Mouse (Mus musculus) myocyte (in vitro differentiated cells): ENCODE measurements at regions not wholly inside any gene's neighbourhood (a gene's known extent, or its start where the extent isn't known, plus 50 kb on each side); places are given as distances from the start of the nearest gene placed in this dataset.

Source experiments
- H3K27me3 ChIP-seq: one replicate; pipeline ENCODE4 v1.6.1; 2011; ENCODE audit not compliant: control insufficient read depth, insufficient read depth, insufficient read length
- H3K36me3 ChIP-seq: one replicate; pipeline ENCODE4 v1.6.1; 2011; ENCODE audit not compliant: control insufficient read depth, insufficient read depth
- H3K4me2 ChIP-seq: one replicate; pipeline ENCODE4 v1.6.1; 2011; ENCODE audit warnings: low read depth, control low read depth
- H3K4me3 ChIP-seq: one replicate; pipeline ENCODE4 v1.5.1; 2011; ENCODE audit warnings: mild to moderate bottlenecking, control low read depth, moderate library complexity
- H3K79me2 ChIP-seq: one replicate; pipeline ENCODE4 v1.6.1; 2011; ENCODE audit not compliant: control insufficient read depth, insufficient read depth
- H3ac ChIP-seq: one replicate; pipeline ENCODE4 v1.6.1; 2011; ENCODE audit not compliant: control insufficient read depth, insufficient read length
- CEBPB ChIP-seq: IDR thresholded peaks from 2 replicates; pipeline ENCODE4 v1.6.1; 2011; ENCODE audit warnings: mild to moderate bottlenecking, moderate library complexity; ENCODE audit not compliant: poor library complexity, insufficient read depth, severe bottlenecking
- E2F4 ChIP-seq: IDR thresholded peaks from one replicate; pipeline ENCODE4 v1.6.1; 2011; ENCODE audit warnings: mild to moderate bottlenecking, control low read depth, moderate library complexity; ENCODE audit not compliant: insufficient read depth
- MAX ChIP-seq: IDR thresholded peaks from one replicate; pipeline ENCODE4 v1.6.1; 2011; ENCODE audit warnings: low read depth, mild to moderate bottlenecking, control low read depth
- MYOD1 ChIP-seq, 3 experiments: IDR thresholded peaks; one replicate each; pipeline ENCODE4 v1.6.1; 2011; ENCODE audit warnings: control low read depth in 2 of 3, low read depth in 2 of 3, mild to moderate bottlenecking in 2 of 3, moderate library complexity in 1 of 3; ENCODE audit not compliant: insufficient read length in 2 of 3, control insufficient read depth in 1 of 3
- MYOG ChIP-seq, 3 experiments: IDR thresholded peaks; one replicate each; pipeline ENCODE4 v1.6.1; 2011; ENCODE audit warnings: control low read depth in 2 of 3, low read depth in 2 of 3, mild to moderate bottlenecking in 2 of 3; ENCODE audit not compliant: insufficient read length in 2 of 3, control insufficient read depth in 1 of 3, insufficient read depth in 1 of 3
- POLR2A ChIP-seq: IDR thresholded peaks from one replicate; pipeline ENCODE4 v1.6.1; 2011; ENCODE audit warnings: low read depth, mild to moderate bottlenecking, control low read depth, moderate library complexity; ENCODE audit not compliant: insufficient read length
- POLR2AphosphoS2 ChIP-seq: IDR thresholded peaks from one replicate; pipeline ENCODE4 v1.6.1; 2011; ENCODE audit warnings: low read depth, control low read depth; ENCODE audit not compliant: insufficient read length
- REST ChIP-seq: IDR thresholded peaks from one replicate; pipeline ENCODE4 v1.6.1; 2011; ENCODE audit warnings: mild to moderate bottlenecking, control low read depth, moderate library complexity; ENCODE audit not compliant: insufficient read depth, insufficient read length
- SRF ChIP-seq: IDR thresholded peaks from one replicate; pipeline ENCODE4 v1.6.1; 2011; ENCODE audit warnings: low read depth; ENCODE audit not compliant: control insufficient read depth, insufficient read length
- TCF12 ChIP-seq: IDR thresholded peaks from one replicate; pipeline ENCODE4 v1.6.1; 2011; ENCODE audit warnings: mild to moderate bottlenecking, control low read depth; ENCODE audit not compliant: poor library complexity, insufficient read depth, severe bottlenecking
- TCF3 ChIP-seq: IDR thresholded peaks from one replicate; pipeline ENCODE4 v1.6.1; 2011; ENCODE audit warnings: low read depth, control low read depth; ENCODE audit not compliant: insufficient read length
- USF1 ChIP-seq: IDR thresholded peaks from one replicate; pipeline ENCODE4 v1.6.1; 2011; ENCODE audit warnings: low read depth, mild to moderate bottlenecking, control low read depth, moderate library complexity

- no peak for TF ChIP-seq CEBPB
- no peak for TF ChIP-seq POLR2AphosphoS2
- TF ChIP-seq TCF12: no peak
- TF ChIP-seq REST: no peak
- no peak for TF ChIP-seq E2F4
- Histone ChIP-seq H3K36me3 (no peaks in the 10 kb centered on the region), H3K27me3 (no peaks in the 10 kb centered on the region), H3K4me3 (no peak overlapping the region), H3ac (no peak overlapping the region), H3K4me2 (no peak overlapping the region), H3K79me2 (no peaks in the 10 kb centered on the region)
Measured at GRCm38 (mm10) chr4:81823566-81823965, 381.0 kb upstream of the Mpdz start.

- Histone ChIP-seq H3K4me2 (no peak overlapping the region), H3K79me2 (no peaks in the 10 kb centered on the region), H3K36me3 (no peaks in the 10 kb centered on the region), H3ac (no peak overlapping the region), H3K27me3 (no peaks in the 10 kb centered on the region), H3K4me3 (no peak overlapping the region)
- TF ChIP-seq CEBPB: no peak
- TF ChIP-seq TCF12: no peak
- no peak for TF ChIP-seq TCF3
- no peak for TF ChIP-seq USF1
- no peak for TF ChIP-seq MYOD1 (IDR thresholded peaks at IDR 0.05; ENCODE audit: control insufficient read depth in 1 of 3, insufficient read length in 2 of 3, low read depth in 2 of 3)
- no peak for TF ChIP-seq REST
- no peak for TF ChIP-seq SRF
- no peak for TF ChIP-seq MAX
- no peak for TF ChIP-seq E2F4
- TF ChIP-seq POLR2A: no peak
- no peak for TF ChIP-seq POLR2AphosphoS2
- no peak for TF ChIP-seq MYOG (IDR thresholded peaks at IDR 0.05; ENCODE audit: control insufficient read depth in 1 of 3, insufficient read depth in 1 of 3, insufficient read length in 2 of 3, low read depth in 2 of 3)
Measured at GRCm38 (mm10) chr4:81789274-81789673, 346.7 kb upstream of the Mpdz start.

- Histone ChIP-seq H3K79me2 (no peaks in the 10 kb centered on the region), H3K27me3 (no peaks in the 10 kb centered on the region), H3K4me2 (no peak overlapping the region), H3K36me3 (no peaks in the 10 kb centered on the region), H3ac (no peak overlapping the region), H3K4me3 (no peak overlapping the region)
- TF ChIP-seq MYOD1 (IDR thresholded peaks at IDR 0.05; ENCODE audit: control insufficient read depth in 1 of 3, insufficient read length in 2 of 3, low read depth in 2 of 3) (no peak), MYOG (IDR thresholded peaks at IDR 0.05; ENCODE audit: control insufficient read depth in 1 of 3, insufficient read depth in 1 of 3, insufficient read length in 2 of 3, low read depth in 2 of 3) (no peak), POLR2A (no peak), TCF3 (no peak)
Measured at GRCm38 (mm10) chr4:81788636-81789035, 346.0 kb upstream of the Mpdz start.

- H3ac ChIP-seq: no peak overlapping the region
- no peak overlapping the region for H3K4me2 ChIP-seq
- no peak overlapping the region for H3K4me3 ChIP-seq
- H3K79me2 ChIP-seq: no peaks in the 10 kb centered on the region
- H3K27me3 ChIP-seq: no peaks in the 10 kb centered on the region
- TF ChIP-seq REST (no peak), USF1 (no peak), MYOD1 (IDR thresholded peaks at IDR 0.05; ENCODE audit: control insufficient read depth in 1 of 3, insufficient read length in 2 of 3, low read depth in 2 of 3) (no peak), MYOG (IDR thresholded peaks at IDR 0.05; ENCODE audit: control insufficient read depth in 1 of 3, insufficient read depth in 1 of 3, insufficient read length in 2 of 3, low read depth in 2 of 3) (no peak), SRF (no peak), E2F4 (no peak), POLR2A (no peak)
- H3K36me3 ChIP-seq: no peaks in the 10 kb centered on the region
Measured at GRCm38 (mm10) chr4:81781971-81782370, 339.4 kb upstream of the Mpdz start.

GRCm38 (mm10) chr4:81766705-81767104 is 324.1 kb upstream of the Mpdz start:
- Histone ChIP-seq H3K36me3 (no peaks in the 10 kb centered on the region), H3ac (no peak overlapping the region), H3K27me3 (no peaks in the 10 kb centered on the region), H3K79me2 (no peaks in the 10 kb centered on the region), H3K4me3 (no peak overlapping the region), H3K4me2 (no peak overlapping the region)
- no peak for TF ChIP-seq POLR2A
- no peak for TF ChIP-seq MYOG (IDR thresholded peaks at IDR 0.05; ENCODE audit: control insufficient read depth in 1 of 3, insufficient read depth in 1 of 3, insufficient read length in 2 of 3, low read depth in 2 of 3)
- no peak for TF ChIP-seq MAX
